Mouse (Mus musculus) heart, embryonic 10.5 days (tissue): ENCODE data around the gene Arhgap28. TPM values are rescaled to one million over a fixed set of nuclear protein-coding genes. Genes with fewer than 3 reads are reported as not detected.

ENCODE experiments used
- DNase-seq: peaks from one replicate; pipeline ENCODE4 v3.0.0-alpha.2; 2017; ENCODE audit warnings: low spot score
- H3K27ac ChIP-seq: fragments of 300-500 bp; sonication (generic); 2 replicates; pipeline ENCODE4 v1.5.1; 2016; ENCODE audit warnings: mild to moderate bottlenecking
- H3K27me3 ChIP-seq: fragments of 300-500 bp; sonication (generic); 2 replicates; pipeline ENCODE4 v1.6.1; 2016; ENCODE audit warnings: mild to moderate bottlenecking; ENCODE audit not compliant: poor library complexity, insufficient read depth, severe bottlenecking
- H3K36me3 ChIP-seq: fragments of 300-500 bp; sonication (generic); 2 replicates; pipeline ENCODE4 v1.6.1; 2016; ENCODE audit warnings: mild to moderate bottlenecking, moderate library complexity
- H3K4me1 ChIP-seq: fragments of 300-500 bp; sonication (generic); 2 replicates; pipeline ENCODE4 v1.6.1; 2016; ENCODE audit warnings: mild to moderate bottlenecking
- H3K4me3 ChIP-seq: fragments of 300-500 bp; sonication (generic); 2 replicates; pipeline ENCODE4 v1.5.1; 2016; ENCODE audit warnings: mild to moderate bottlenecking, moderate library complexity
- H3K9me3 ChIP-seq: fragments of 300-500 bp; sonication (generic); 2 replicates; pipeline ENCODE4 v1.6.1; 2016; ENCODE audit warnings: mild to moderate bottlenecking, moderate library complexity
- WGBS: fragments of 180-500 bp; shearing (Covaris S2); methylation state at CpG from one replicate; pipeline ENCODE4 v1.1.7; 2016; 5-methylcytosine and 5-hydroxymethylcytosine counted together
- polyA plus RNA-seq: library from polyadenylated mRNA; unstranded; fragments of >200 nt; fragmentation: Nextera tagmentation; extraction: Ambion mirVana; gene quantifications from 2 replicates; pipeline ENCODE4 v1.2.1, GENCODE M21; 2016

Arhgap28 gene
- polyA plus RNA-seq, 1 experiment from 2014 or later: 38.1 TPM

DNA sequence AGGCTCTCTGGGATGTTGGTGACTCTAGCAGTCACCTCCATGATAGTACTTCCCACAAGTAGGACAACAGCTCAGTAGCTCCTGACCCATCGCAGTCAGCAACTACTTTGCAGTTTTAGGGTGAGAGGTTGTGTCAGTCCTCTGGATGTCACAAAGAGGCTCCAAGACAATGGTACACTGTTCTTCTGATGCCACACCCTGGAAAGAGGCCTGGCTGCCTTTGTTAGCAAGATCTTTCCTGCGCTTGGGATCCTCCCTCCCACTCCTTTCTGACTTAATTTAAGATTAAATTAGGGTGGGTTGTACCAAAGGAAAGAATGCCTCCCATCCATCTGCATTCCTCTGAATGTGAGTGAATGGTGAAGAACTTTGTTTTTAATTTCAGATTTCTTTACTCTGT, 87.0 kb downstream of the Arhgap28 start:
- Histone ChIP-seq H3K4me1 (peaks cover 7% of the 10 kb centered on the region; the same call in 1 of the 2 replicates), H3K27me3 (no peaks in the 10 kb centered on the region), H3K4me3 (no peak overlapping the region), H3K36me3 (no peaks in the 10 kb centered on the region), H3K27ac (no peak overlapping the region), H3K9me3 (no peaks in the 10 kb centered on the region)
- 77% methylated on average over 2 of the region's 2 CpGs for WGBS
- DNase-seq: no peak

DNA sequence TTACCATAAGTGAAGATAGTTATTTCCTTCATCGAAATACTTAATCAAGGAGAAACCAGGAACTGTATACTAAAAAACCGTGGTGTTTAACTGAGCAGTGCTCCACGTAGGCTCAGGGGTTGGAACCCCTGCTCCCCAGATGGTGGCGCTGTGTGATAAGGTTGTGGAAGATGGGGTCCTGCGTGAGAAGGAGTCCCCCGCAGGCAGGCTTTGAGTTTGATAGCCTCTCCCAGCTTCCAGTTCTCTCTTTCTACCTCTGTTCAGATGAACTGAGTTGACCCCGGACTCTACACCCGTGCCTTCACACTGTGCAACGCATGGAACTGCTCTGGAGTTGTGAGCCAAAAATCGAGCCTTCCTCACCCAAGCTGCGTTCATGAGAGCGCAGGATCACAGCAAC, 91.3 kb downstream of the Arhgap28 start:
- Histone ChIP-seq H3K4me3 (no peak overlapping the region), H3K4me1 (peaks cover 16% of the 10 kb centered on the region), H3K27me3 (no peaks in the 10 kb centered on the region), H3K36me3 (no peaks in the 10 kb centered on the region), H3K9me3 (no peaks in the 10 kb centered on the region), H3K27ac (no peak overlapping the region)
- WGBS: 56% methylated on average over 12 of the region's 12 CpGs
- peak; percentile 73 for DNase-seq

- no peaks in the 10 kb centered on the region for H3K9me3 ChIP-seq
- H3K36me3 ChIP-seq: no peaks in the 10 kb centered on the region
- 76% methylated on average over 11 of the region's 11 CpGs for WGBS
- H3K27me3 ChIP-seq: no peaks in the 10 kb centered on the region
- no peak overlapping the region for H3K4me3 ChIP-seq
- H3K27ac ChIP-seq: no peak overlapping the region
- peak; percentile 66 for DNase-seq
- H3K4me1 ChIP-seq: peaks cover 18% of the 10 kb centered on the region
These were observed 91.9 kb downstream of the Arhgap28 start for GRCm38 (mm10) chr17:67912051-67912450.

GRCm38 (mm10) chr17:67908537-67908936, 95.4 kb downstream of the Arhgap28 start:
- Histone ChIP-seq H3K27ac (no peak overlapping the region), H3K4me1 (peaks cover 16% of the 10 kb centered on the region), H3K27me3 (no peaks in the 10 kb centered on the region), H3K36me3 (no peaks in the 10 kb centered on the region), H3K9me3 (no peaks in the 10 kb centered on the region), H3K4me3 (no peak overlapping the region)
- 75% methylated on average over 4 of the region's 4 CpGs for WGBS
- DNase-seq: peak; percentile 41

GRCm38 (mm10) chr17:67908137-67908536, 95.8 kb downstream of the Arhgap28 start:
- peak; percentile 19 for DNase-seq
- Histone ChIP-seq H3K27me3 (no peaks in the 10 kb centered on the region), H3K27ac (no peak overlapping the region), H3K36me3 (no peaks in the 10 kb centered on the region), H3K4me3 (no peak overlapping the region), H3K4me1 (peaks cover 16% of the 10 kb centered on the region), H3K9me3 (no peaks in the 10 kb centered on the region)
- WGBS: 67% methylated on average over 4 of the region's 4 CpGs

GRCm38 (mm10) chr17:67907532-67908054, 96.3 kb downstream of the Arhgap28 start:
- Histone ChIP-seq H3K4me3 (no peak overlapping the region), H3K4me1 (peaks cover 16% of the 10 kb centered on the region), H3K27me3 (no peaks in the 10 kb centered on the region), H3K27ac (no peak overlapping the region), H3K9me3 (no peaks in the 10 kb centered on the region), H3K36me3 (no peaks in the 10 kb centered on the region)
- DNase-seq: peak; percentile 71
- whole genome bisulfite sequencing: 80% methylated on average over 10 of the region's 10 CpGs

GRCm38 (mm10) chr17:67906236-67906635, 97.7 kb downstream of the Arhgap28 start:
- no peak overlapping the region for H3K4me3 ChIP-seq
- H3K4me1 ChIP-seq: peaks cover 16% of the 10 kb centered on the region
- H3K27me3 ChIP-seq: no peaks in the 10 kb centered on the region
- no peak overlapping the region for H3K27ac ChIP-seq
- WGBS: 46% methylated on average over 3 of the region's 3 CpGs
- H3K36me3 ChIP-seq: 0 out of 2 replicates have a peak, but pooled peaks cover 1% of the 10 kb centered on the region
- no peaks in the 10 kb centered on the region for H3K9me3 ChIP-seq
- peak; percentile 69 for DNase-seq

DNA sequence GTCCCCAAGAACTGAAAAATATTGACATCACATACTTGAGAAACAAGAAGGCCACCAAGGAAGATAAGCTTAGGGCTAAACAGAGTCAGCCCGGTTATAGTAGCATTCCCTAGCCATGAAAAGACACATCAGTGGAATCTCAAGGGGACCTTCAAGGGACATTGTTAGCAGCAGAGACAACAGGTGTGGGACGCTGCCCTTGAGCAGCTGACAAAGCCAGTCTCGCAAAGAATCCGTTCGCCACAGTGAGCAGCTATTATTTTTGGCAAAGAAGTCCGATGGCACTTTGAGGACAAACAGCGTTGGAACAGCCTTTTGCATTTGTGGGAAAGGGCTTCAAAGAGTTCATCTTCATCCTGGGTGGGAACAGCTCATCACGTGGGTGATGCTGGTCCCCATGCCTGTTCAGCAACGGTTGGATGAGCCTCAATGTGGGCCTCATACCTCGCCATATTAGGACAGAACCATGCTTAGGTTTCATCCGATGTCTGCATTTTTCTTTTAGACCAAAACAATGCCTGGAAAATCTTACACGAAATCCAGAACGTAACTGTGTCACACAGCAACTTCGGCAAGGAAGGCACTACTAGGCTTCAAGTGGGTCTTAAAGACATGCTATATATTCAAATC, 99.5 kb downstream of the Arhgap28 start:
- 84% methylated on average over 14 of the region's 14 CpGs for WGBS
- Histone ChIP-seq H3K36me3 (0 out of 2 replicates have a peak, but pooled peaks cover 10% of the 10 kb centered on the region), H3K27me3 (no peaks in the 10 kb centered on the region), H3K4me3 (no peak overlapping the region), H3K9me3 (no peaks in the 10 kb centered on the region), H3K4me1 (peaks cover 16% of the 10 kb centered on the region), H3K27ac (no peak overlapping the region)
- DNase-seq: peak; percentile 38

DNA sequence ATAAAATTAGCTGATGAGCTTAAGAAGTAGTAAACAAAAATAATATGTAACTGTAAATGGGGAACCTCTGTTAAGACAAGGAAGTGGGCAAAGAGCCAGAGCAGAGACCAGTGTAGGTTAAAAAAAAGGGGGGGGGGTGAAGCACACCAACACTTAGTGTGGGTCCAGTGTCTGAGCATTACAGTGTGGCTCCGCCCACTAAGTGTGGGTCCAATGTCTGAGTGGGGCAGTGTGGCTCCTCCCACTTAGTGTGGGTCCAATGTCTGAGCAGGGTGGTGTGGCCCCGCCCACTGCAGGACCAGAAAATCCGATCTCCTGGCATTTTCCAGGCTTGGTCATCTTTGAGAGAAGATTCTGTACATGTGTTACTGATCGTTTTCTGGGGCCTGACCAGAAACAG, 101.1 kb downstream of the Arhgap28 start:
- Histone ChIP-seq H3K36me3 (0 out of 2 replicates have a peak, but pooled peaks cover 16% of the 10 kb centered on the region), H3K27ac (no peak overlapping the region), H3K27me3 (no peaks in the 10 kb centered on the region), H3K4me1 (peaks cover 9% of the 10 kb centered on the region), H3K9me3 (no peaks in the 10 kb centered on the region), H3K4me3 (no peak overlapping the region)
- peak; percentile 64 for DNase-seq
- WGBS: 81% methylated on average over 4 of the region's 4 CpGs

GRCm38 (mm10) chr17:67901161-67901560, 102.8 kb downstream of the Arhgap28 start:
- DNase-seq: peak; percentile 70
- no peaks in the 10 kb centered on the region for H3K27me3 ChIP-seq
- H3K9me3 ChIP-seq: no peaks in the 10 kb centered on the region
- H3K27ac ChIP-seq: no peak overlapping the region
- 0 out of 2 replicates have a peak, but pooled peaks cover 17% of the 10 kb centered on the region for H3K36me3 ChIP-seq
- H3K4me1 ChIP-seq: peaks cover under 1% of the 10 kb centered on the region; the same call in 1 of the 2 replicates
- H3K4me3 ChIP-seq: no peak overlapping the region
- 76% methylated on average over 11 of the region's 11 CpGs for WGBS

DNA sequence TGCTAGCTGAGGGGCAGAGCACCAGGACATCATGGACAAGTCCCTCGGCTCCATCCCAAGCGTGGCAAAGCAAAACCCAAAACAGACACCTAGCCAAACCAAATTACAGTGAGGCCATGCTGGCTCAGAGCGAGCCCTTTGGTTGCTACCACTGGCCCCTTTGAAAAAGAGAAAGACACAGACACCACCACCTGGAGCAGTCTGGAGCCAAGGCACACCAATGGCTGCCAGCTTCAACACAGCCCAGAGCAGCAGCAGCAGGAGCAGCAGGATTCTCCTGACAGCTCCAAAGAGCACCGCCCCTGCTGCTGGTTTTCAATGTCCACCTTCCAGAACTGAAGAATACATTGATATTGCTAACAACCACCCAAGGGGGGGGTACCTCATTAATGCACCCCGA, 104.5 kb downstream of the Arhgap28 start:
- WGBS: 86% methylated on average over 5 of the region's 5 CpGs

DNA sequence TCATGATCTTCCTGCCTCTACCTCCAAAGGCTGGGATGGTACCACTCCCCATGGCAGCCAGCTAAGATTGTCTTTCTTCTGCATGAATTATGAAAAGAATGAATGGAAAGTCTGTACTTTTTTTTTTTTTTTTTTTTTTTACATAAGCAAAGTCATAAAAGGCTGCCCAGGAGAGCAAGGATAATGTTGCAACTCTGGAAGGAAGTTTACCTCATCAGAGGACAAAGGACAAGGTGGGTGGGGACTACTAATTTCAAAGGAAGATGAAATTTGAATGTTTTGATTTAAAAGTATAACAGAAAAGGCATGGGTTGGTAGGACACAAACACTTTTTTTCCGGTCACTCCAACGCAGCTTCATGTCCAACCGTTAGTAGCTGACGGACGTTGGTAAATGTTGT, 107.5 kb downstream of the Arhgap28 start:
- Histone ChIP-seq H3K9me3 (no peaks in the 10 kb centered on the region), H3K4me1 (no peaks in the 10 kb centered on the region), H3K27ac (no peak overlapping the region), H3K36me3 (peaks cover 44% of the 10 kb centered on the region), H3K27me3 (no peaks in the 10 kb centered on the region), H3K4me3 (no peak overlapping the region)
- DNase-seq: no peak
- 96% methylated on average over 5 of the region's 5 CpGs for WGBS

More for the DNA sequence above, 104.5 kb downstream of the Arhgap28 start:
- H3K9me3 ChIP-seq: no peaks in the 10 kb centered on the region
- H3K27me3 ChIP-seq: no peaks in the 10 kb centered on the region
- H3K4me1 ChIP-seq: no peaks in the 10 kb centered on the region
- no peak overlapping the region for H3K4me3 ChIP-seq
- H3K27ac ChIP-seq: no peak overlapping the region
- peaks cover 33% of the 10 kb centered on the region for H3K36me3 ChIP-seq
- peak; percentile 55 for DNase-seq

- Histone ChIP-seq H3K4me1 (peaks cover 17% of the 10 kb centered on the region), H3K4me3 (no peak overlapping the region), H3K36me3 (peaks cover 16% of the 10 kb centered on the region), H3K27ac (no peak overlapping the region), H3K9me3 (no peaks in the 10 kb centered on the region), H3K27me3 (no peaks in the 10 kb centered on the region)
- 56% methylated on average over 20 of the region's 20 CpGs for WGBS
- peak; percentile 70 for DNase-seq
These were observed 114.2 kb downstream of the Arhgap28 start for GRCm38 (mm10) chr17:67889481-67890325.
